Mouse (Mus musculus) MEL (cell line): ENCODE data around the gene Wdr82. TPM values are rescaled to one million over a fixed set of nuclear protein-coding genes. Genes with fewer than 3 reads are reported as not detected.

Experiments
- DNase-seq: peaks from one replicate; pipeline ENCODE4 v3.0.0; 2011; ENCODE audit warnings: low read depth, low spot score
- H3K27ac ChIP-seq: 2 replicates; pipeline ENCODE4 v1.5.1; 2012; ENCODE audit warnings: low read depth, mild to moderate bottlenecking, control low read depth, low read length, moderate library complexity; ENCODE audit not compliant: control insufficient read depth
- H3K27me3 ChIP-seq, 2 experiments: fragments of 150-350 bp in 1 of 2; sonication (generic) in 1 of 2; 2 replicates each; pipeline ENCODE4 v1.6.1; 2012; ENCODE audit warnings: low read length in 2 of 2, mild to moderate bottlenecking in 2 of 2, improper control_type of control experiment in 1 of 2, moderate library complexity in 1 of 2; ENCODE audit not compliant: insufficient read depth in 2 of 2, control insufficient read depth in 1 of 2
- H3K36me3 ChIP-seq, 2 experiments: 2 replicates each; pipeline ENCODE4 v1.6.1; 2012 to 2014; ENCODE audit warnings: low read length in 2 of 2, improper control_type of control experiment in 1 of 2, inconsistent platforms in 1 of 2, mild to moderate bottlenecking in 1 of 2; ENCODE audit not compliant: insufficient read depth in 2 of 2, control insufficient read depth in 1 of 2
- H3K4me1 ChIP-seq, 2 experiments: fragments of 150-350 bp in 1 of 2; sonication (generic) in 1 of 2; 2 replicates each; pipeline ENCODE4 v1.6.1; 2012; ENCODE audit warnings: low read length in 2 of 2, improper control_type of control experiment in 1 of 2, mild to moderate bottlenecking in 1 of 2; ENCODE audit not compliant: insufficient read depth in 2 of 2, control insufficient read depth in 1 of 2
- H3K4me3 ChIP-seq, 2 experiments: fragments of 150-350 bp in 1 of 2; sonication (generic) in 1 of 2; 2 replicates each; pipeline ENCODE4 v1.5.1; 2012; ENCODE audit warnings: low read depth in 2 of 2, low read length in 2 of 2, mild to moderate bottlenecking in 2 of 2, moderate library complexity in 2 of 2, control low read depth in 1 of 2, improper control_type of control experiment in 1 of 2; ENCODE audit not compliant: control insufficient read depth in 1 of 2, insufficient read depth in 1 of 2
- H3K79me2 ChIP-seq: 2 replicates; pipeline ENCODE4 v1.6.1; 2012; ENCODE audit warnings: mild to moderate bottlenecking, low read length, moderate library complexity; ENCODE audit not compliant: control insufficient read depth, poor library complexity, insufficient read depth
- H3K9ac ChIP-seq: 2 replicates; pipeline ENCODE4 v1.6.1; 2012; ENCODE audit warnings: low read depth, mild to moderate bottlenecking, control low read depth, low read length, moderate library complexity; ENCODE audit not compliant: control insufficient read depth, poor library complexity, severe bottlenecking
- H3K9me3 ChIP-seq: fragments of 150-350 bp; sonication (generic); replicated peaks from 2 replicates; pipeline ENCODE4 v1.6.1; 2012; ENCODE audit warnings: mild to moderate bottlenecking, low read length, improper control_type of control experiment, moderate library complexity; ENCODE audit not compliant: insufficient read depth
- BHLHE40 ChIP-seq: IDR thresholded peaks from 2 replicates; pipeline ENCODE4 v1.6.1; 2012; ENCODE audit warnings: low read depth, mild to moderate bottlenecking, inconsistent platforms, low read length, improper control_type of control experiment, borderline replicate concordance
- CHD1 ChIP-seq: IDR thresholded peaks from 2 replicates; pipeline ENCODE4 v1.6.1; 2012; ENCODE audit warnings: low read depth, mild to moderate bottlenecking, inconsistent platforms, low read length, improper control_type of control experiment
- CHD2 ChIP-seq: IDR thresholded peaks from 2 replicates; pipeline ENCODE4 v1.6.1; 2011; ENCODE audit warnings: low read length, improper control_type of control experiment
- CTCF ChIP-seq, 3 experiments: IDR thresholded peaks in 2 of 3; conservative IDR thresholded peaks in 1 of 3; 2 replicates each; pipeline ENCODE4 v1.5.1; 2011 to 2012; ENCODE audit warnings: low read length in 3 of 3, low read depth in 2 of 3, mild to moderate bottlenecking in 2 of 3, improper control_type of control experiment in 1 of 3, inconsistent platforms in 1 of 3, mixed read lengths in 1 of 3, moderate library complexity in 1 of 3; ENCODE audit not compliant: control insufficient read depth in 1 of 3, insufficient read depth in 1 of 3, poor library complexity in 1 of 3, severe bottlenecking in 1 of 3
- E2F4 ChIP-seq: IDR thresholded peaks from 2 replicates; pipeline ENCODE4 v1.6.1; 2011; ENCODE audit warnings: low read depth, low read length, improper control_type of control experiment, borderline replicate concordance
- ELF1 ChIP-seq: IDR thresholded peaks from 2 replicates; pipeline ENCODE4 v1.6.1; 2014; ENCODE audit warnings: low read depth, mild to moderate bottlenecking, inconsistent platforms, low read length, improper control_type of control experiment, moderate library complexity
- GABPA ChIP-seq: IDR thresholded peaks from 2 replicates; pipeline ENCODE4 v1.6.1; 2012; ENCODE audit warnings: low read depth, mild to moderate bottlenecking, inconsistent platforms, low read length, improper control_type of control experiment, moderate library complexity
- GATA1 ChIP-seq: IDR thresholded peaks from 2 replicates; pipeline ENCODE4 v1.6.1; 2011; ENCODE audit warnings: low read depth, low read length, improper control_type of control experiment
- JUND ChIP-seq: IDR thresholded peaks from 2 replicates; pipeline ENCODE4 v1.6.1; 2011; ENCODE audit warnings: low read depth, mild to moderate bottlenecking, improper control_type of control experiment, low read length
- KAT2A ChIP-seq: conservative IDR thresholded peaks from 2 replicates; pipeline ENCODE4 v1.6.1; 2012; ENCODE audit warnings: low read depth, low read length, improper control_type of control experiment, inconsistent platforms
- MAX ChIP-seq: IDR thresholded peaks from 2 replicates; pipeline ENCODE4 v1.6.1; 2011; ENCODE audit warnings: low read length, improper control_type of control experiment
- MAZ ChIP-seq: IDR thresholded peaks from 2 replicates; pipeline ENCODE4 v1.6.1; 2012; ENCODE audit warnings: low read depth, mild to moderate bottlenecking, inconsistent platforms, low read length, improper control_type of control experiment
- MEF2A ChIP-seq: IDR thresholded peaks from 2 replicates; pipeline ENCODE4 v1.6.1; 2014; ENCODE audit warnings: low read depth, mild to moderate bottlenecking, inconsistent platforms, low read length, improper control_type of control experiment; ENCODE audit not compliant: poor library complexity, insufficient replicate concordance, severe bottlenecking; ENCODE audit errors: extremely low read depth
- MYB ChIP-seq: IDR thresholded peaks from 2 replicates; pipeline ENCODE4 v1.6.1; 2011; ENCODE audit warnings: mild to moderate bottlenecking, low read depth, low read length, improper control_type of control experiment
- MYC ChIP-seq: IDR thresholded peaks from 2 replicates; pipeline ENCODE4 v1.6.1; 2011; ENCODE audit warnings: low read depth, mild to moderate bottlenecking, low read length, improper control_type of control experiment, moderate library complexity
- NELFE ChIP-seq: IDR thresholded peaks from 2 replicates; pipeline ENCODE4 v1.6.1; 2011; ENCODE audit warnings: low read depth, low read length, improper control_type of control experiment
- POLR2A ChIP-seq, 2 experiments: IDR thresholded peaks; 2 replicates each; pipeline ENCODE4 v1.6.1; 2011 to 2012; ENCODE audit warnings: low read length in 2 of 2, mild to moderate bottlenecking in 2 of 2, control low read depth in 1 of 2, improper control_type of control experiment in 1 of 2, low read depth in 1 of 2, moderate library complexity in 1 of 2; ENCODE audit not compliant: control insufficient read depth in 1 of 2, insufficient read depth in 1 of 2, poor library complexity in 1 of 2
- POLR2AphosphoS2 ChIP-seq: IDR thresholded peaks from 2 replicates; pipeline ENCODE4 v1.6.1; 2011; ENCODE audit warnings: low read length, improper control_type of control experiment
- POLR2AphosphoS5 ChIP-seq: IDR thresholded peaks from 2 replicates; pipeline ENCODE4 v1.6.1; 2012; ENCODE audit warnings: low read depth, borderline replicate concordance, mild to moderate bottlenecking, inconsistent platforms, low read length, moderate library complexity, mixed read lengths
- RAD21 ChIP-seq: IDR thresholded peaks from 2 replicates; pipeline ENCODE4 v1.6.1; 2011; ENCODE audit warnings: mild to moderate bottlenecking, low read depth, low read length, improper control_type of control experiment
- RCOR1 ChIP-seq: IDR thresholded peaks from 2 replicates; pipeline ENCODE4 v1.6.1; 2012; ENCODE audit warnings: low read depth, mild to moderate bottlenecking, inconsistent platforms, low read length, improper control_type of control experiment
- SIN3A ChIP-seq: IDR thresholded peaks from 2 replicates; pipeline ENCODE4 v1.6.1; 2012; ENCODE audit warnings: low read length, improper control_type of control experiment, inconsistent platforms
- SMC3 ChIP-seq: IDR thresholded peaks from 2 replicates; pipeline ENCODE4 v1.6.1; 2011; ENCODE audit warnings: low read depth, low read length, improper control_type of control experiment
- TBP ChIP-seq: IDR thresholded peaks from 2 replicates; pipeline ENCODE4 v1.8.0; 2011; ENCODE audit warnings: low read depth, low read length, improper control_type of control experiment
- TCF12 ChIP-seq: IDR thresholded peaks from 2 replicates; pipeline ENCODE4 v1.6.1; 2014; ENCODE audit warnings: low read depth, mild to moderate bottlenecking, inconsistent platforms, low read length, improper control_type of control experiment, moderate library complexity
- USF1 ChIP-seq: IDR thresholded peaks from 2 replicates; pipeline ENCODE4 v1.6.1; 2014; ENCODE audit warnings: low read depth, mild to moderate bottlenecking, inconsistent platforms, low read length, improper control_type of control experiment, moderate library complexity
- USF2 ChIP-seq, 2 experiments: IDR thresholded peaks; 2 replicates each; pipeline ENCODE4 v1.6.1; 2011 to 2012; ENCODE audit warnings: improper control_type of control experiment in 2 of 2, low read length in 2 of 2, borderline replicate concordance in 1 of 2, inconsistent platforms in 1 of 2, low read depth in 1 of 2, mild to moderate bottlenecking in 1 of 2; ENCODE audit not compliant: insufficient read depth in 1 of 2
- ZC3H11A ChIP-seq: IDR thresholded peaks from 2 replicates; pipeline ENCODE4 v1.6.1; 2012; ENCODE audit warnings: low read depth, mild to moderate bottlenecking, inconsistent platforms, low read length, improper control_type of control experiment
- polyA plus RNA-seq, 2 experiments: library from polyadenylated mRNA; stranded (reverse) in 1 of 2; unstranded in 1 of 2; fragments of >175 nt in 1 of 2; fragments of >200 nt in 1 of 2; gene quantifications; 2 replicates each; pipeline versions ENCODE4 v1.2.1 to v1.2.4; 2012; ENCODE audit warnings: low replicate concordance in 2 of 2, low read depth in 1 of 2; ENCODE audit not compliant: insufficient read length in 2 of 2, insufficient read depth in 1 of 2, missing spikeins in 1 of 2
- total RNA-seq: library from RNA; depleted of rRNA; stranded (reverse); fragments of 300-350 nt; gene quantifications from 2 replicates; pipeline ENCODE4 v1.2.3, GENCODE M21; 2012

Wdr82 gene
- total and polyA plus RNA-seq, 3 experiments = 41.7 to 108 (median 72.2) TPM

DNA sequence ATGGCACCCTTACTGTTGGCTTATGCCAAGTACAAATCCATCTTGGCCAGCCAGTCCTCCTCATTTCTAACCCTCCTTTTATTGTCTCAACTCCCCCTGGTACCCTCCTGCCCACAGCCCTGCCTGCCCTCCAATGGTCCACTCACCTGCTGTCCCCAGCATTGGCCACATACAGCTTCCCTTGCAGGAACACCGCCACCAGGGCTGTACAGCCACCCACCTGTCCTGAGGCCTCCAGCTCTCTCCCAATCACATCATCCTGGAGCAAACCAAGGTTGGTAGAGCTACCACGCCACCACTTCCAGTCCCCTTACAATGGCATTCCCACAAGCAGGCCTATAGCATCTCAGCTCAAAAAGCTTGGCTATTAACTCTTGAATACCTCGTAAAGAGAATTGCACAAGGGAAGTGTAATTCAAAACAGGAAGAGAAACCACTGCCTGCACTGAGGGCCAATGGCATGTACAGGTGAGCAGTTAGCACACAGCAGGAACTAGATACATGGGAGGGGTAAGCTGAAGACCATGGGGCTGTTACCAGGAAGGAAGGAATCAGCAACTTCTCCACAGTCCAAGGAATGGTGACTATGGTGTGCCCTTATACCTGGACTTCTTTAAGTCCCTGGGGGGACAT is 26.5 kb downstream of the Wdr82 start:
- DNase-seq = no peak
- Histone ChIP-seq H3K36me3 (peaks cover 0 to 14% of the 10 kb centered on the region in 2 experiments; a peak in 2 of 4 replicates), H3K4me1 (peaks cover 4 to 20% of the 10 kb centered on the region in 2 experiments), H3K4me3 (no peak overlapping the region), H3K27ac (no peak overlapping the region), H3K9ac (no peak overlapping the region), H3K27me3 (no peaks in the 10 kb centered on the region), H3K9me3 (no peaks in the 10 kb centered on the region), H3K79me2 (peaks cover 4% of the 10 kb centered on the region)
- TF ChIP-seq RCOR1 (no peak), NELFE (no peak), MYC (no peak), ELF1 (no peak), POLR2AphosphoS2 (no peak), SMC3 (no peak), CHD2 (no peak), BHLHE40 (no peak), USF1 (no peak), MAX (no peak), JUND (no peak), SIN3A (no peak), KAT2A (no peak), MAZ (no peak), MYB (no peak), CTCF (IDR thresholded peaks at IDR 0.05 in 2 of 3, conservative IDR thresholded peaks at IDR 0.05 in 1 of 3; ENCODE audit: control insufficient read depth in 1 of 3, insufficient read depth in 1 of 3, low read depth in 2 of 3, low read length in 3 of 3, poor library complexity in 1 of 3, severe bottlenecking in 1 of 3) (no peak), GABPA (no peak)

DNA sequence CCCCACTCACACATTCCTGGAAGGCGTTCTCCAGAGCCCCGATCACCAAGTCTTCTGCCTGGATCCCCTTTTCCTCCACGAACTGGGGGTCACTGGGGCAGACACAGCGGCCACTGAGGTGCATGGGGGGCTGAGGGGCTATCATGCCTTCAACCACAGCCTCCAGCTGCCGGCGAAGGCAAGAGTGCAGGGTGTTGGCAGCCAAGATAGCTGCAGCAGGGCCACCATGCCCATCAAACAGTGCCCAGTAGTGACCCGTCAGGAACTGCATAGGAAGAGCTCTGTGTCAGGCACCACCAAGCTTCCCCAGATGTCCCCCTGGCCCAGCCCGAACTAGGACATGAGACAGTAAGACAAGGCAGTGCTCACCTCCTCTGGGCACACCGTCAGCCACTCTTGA is 27.0 kb downstream of the Wdr82 start:
- Histone ChIP-seq H3K4me1 (peaks cover 4 to 21% of the 10 kb centered on the region in 2 experiments), H3K4me3 (no peak overlapping the region), H3K36me3 (peaks cover 0 to 14% of the 10 kb centered on the region in 2 experiments; a peak in 2 of 4 replicates)

More for the DNA sequence above, 27.0 kb downstream of the Wdr82 start:
- no peak overlapping the region for H3K27ac ChIP-seq
- TF ChIP-seq E2F4 (no peak), POLR2AphosphoS5 (no peak), TBP (no peak), MAZ (no peak), TCF12 (no peak), ELF1 (no peak), CHD1 (no peak), USF2 (IDR thresholded peaks at IDR 0.05; ENCODE audit: borderline replicate concordance in 1 of 2, insufficient read depth in 1 of 2, low read depth in 1 of 2, low read length in 2 of 2) (no peak), RAD21 (no peak), SMC3 (no peak), JUND (no peak), SIN3A (no peak), GATA1 (no peak), POLR2A (IDR thresholded peaks at IDR 0.05; ENCODE audit: control insufficient read depth in 1 of 2, insufficient read depth in 1 of 2, low read depth in 1 of 2, low read length in 2 of 2, poor library complexity in 1 of 2) (no peak), ZC3H11A (no peak), MEF2A (no peak), RCOR1 (no peak), BHLHE40 (no peak)
- no peak for DNase-seq
- H3K9ac ChIP-seq = no peak overlapping the region
- H3K79me2 ChIP-seq = peaks cover 6% of the 10 kb centered on the region
- no peaks in the 10 kb centered on the region for H3K27me3 ChIP-seq
- H3K9me3 ChIP-seq = no peaks in the 10 kb centered on the region
